Mouse (Mus musculus): ENCODE measurements around the gene Fgd3. TPM values are rescaled to one million over a fixed set of nuclear protein-coding genes. Genes with fewer than 3 reads are reported as not detected.
A peak's percentile ranks its signal among the peaks of the same experiment; 100 is the strongest.

The Fgd3 gene
- polyA plus RNA-seq, 1 experiment from 2014 or later, result 1.1 TPM

DNA sequence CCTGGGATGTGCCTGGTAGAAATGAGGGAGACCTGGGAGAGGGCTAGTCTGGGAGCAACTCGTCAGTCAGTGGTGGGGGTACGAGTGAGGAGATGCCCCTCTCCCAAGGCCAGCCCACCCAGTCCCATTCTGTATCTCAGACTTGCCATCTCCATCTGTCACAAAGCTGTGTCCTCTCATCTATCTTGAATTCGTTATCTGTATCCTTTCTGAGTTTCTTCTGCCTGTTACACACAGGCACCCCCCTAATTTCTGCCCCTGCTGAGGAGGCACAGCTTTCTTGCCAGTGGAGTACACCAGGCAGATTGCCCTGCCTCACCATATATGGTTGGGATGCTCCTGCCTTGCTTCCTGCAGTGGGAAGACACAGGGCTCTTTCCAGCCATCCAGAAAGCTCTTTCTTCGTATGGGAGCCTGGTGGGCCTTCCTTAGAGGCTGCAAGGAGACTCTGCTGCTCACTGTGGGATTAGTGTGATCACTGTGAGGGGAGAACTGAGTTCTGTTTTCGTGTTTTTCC, 33.9 kb upstream of the Fgd3 start:
- H3K9ac ChIP-seq (replicated peaks), result no peak overlapping the region
- peaks cover 22% of the 10 kb centered on the region for H3K4me1 ChIP-seq
- no peak overlapping the region for H3K4me3 ChIP-seq
- H3K27me3 ChIP-seq, result no peaks in the 10 kb centered on the region
- H3K36me3 ChIP-seq, result no peaks in the 10 kb centered on the region; the same call in 1 of the 2 replicates
- H3K4me2 ChIP-seq (replicated peaks), result no peak overlapping the region
- WGBS, result 77% methylated on average over 5 of the region's 5 CpGs
- no peaks in the 10 kb centered on the region for H3K9me3 ChIP-seq
- H3K27ac ChIP-seq (replicated peaks), result no peak overlapping the region; the same call in 1 of the 2 replicates
- no peak for ATAC-seq (ENCODE audit: low FRiP score, low read depth)

- peaks cover 26% of the 10 kb centered on the region for H3K4me1 ChIP-seq
- H3K4me3 ChIP-seq, result no peak overlapping the region
- no peak overlapping the region for H3K27ac ChIP-seq (replicated peaks)
- no peaks in the 10 kb centered on the region for H3K27me3 ChIP-seq
- no peak overlapping the region for H3K9ac ChIP-seq (replicated peaks)
- ATAC-seq (ENCODE audit: low FRiP score, low read depth), result no peak; the same call in 1 of the 2 replicates
- no peaks in the 10 kb centered on the region; the same call in 1 of the 2 replicates for H3K36me3 ChIP-seq
- H3K9me3 ChIP-seq, result no peaks in the 10 kb centered on the region
- H3K4me2 ChIP-seq (replicated peaks), result no peak overlapping the region
Observed at GRCm38 (mm10) chr13:49353422-49353821, 33.3 kb upstream of the Fgd3 start.

DNA sequence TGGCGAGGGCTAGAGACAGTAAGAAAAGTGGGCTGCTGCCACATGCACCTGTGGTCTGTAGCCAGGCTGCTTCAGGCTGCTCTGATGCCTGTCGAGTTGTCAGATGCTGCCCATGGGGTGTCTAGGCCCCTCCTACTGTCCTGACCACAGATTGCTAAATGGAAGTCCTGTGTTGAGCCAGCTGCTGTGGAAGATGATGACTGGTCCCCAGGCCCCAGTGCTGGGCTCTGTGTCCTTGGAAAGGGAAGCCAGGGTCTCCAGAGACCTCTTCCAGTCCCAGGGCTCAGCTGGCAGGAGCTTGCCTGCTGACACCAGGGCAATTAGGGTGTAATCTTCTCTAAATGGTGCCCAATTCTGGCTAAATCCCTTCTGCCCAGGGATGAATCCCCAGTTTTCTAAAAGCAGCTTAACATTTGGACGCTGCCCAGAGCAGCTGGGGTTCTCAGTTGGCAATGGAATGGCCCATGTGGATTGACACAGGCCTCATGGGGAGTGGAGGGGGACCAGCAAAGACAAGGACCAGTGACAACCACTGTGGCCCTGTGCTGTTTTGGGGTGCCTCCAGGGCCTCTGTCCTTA, 32.6 kb upstream of the Fgd3 start:
- peak; percentile 78 for ATAC-seq (ENCODE audit: low FRiP score, low read depth)
- Histone ChIP-seq H3K27ac (replicated peaks) (peak overlapping the region; percentile 60), H3K4me2 (replicated peaks) (no peak overlapping the region), H3K9ac (replicated peaks) (no peak overlapping the region), H3K4me1 (peaks cover 26% of the 10 kb centered on the region), H3K36me3 (no peaks in the 10 kb centered on the region; the same call in 1 of the 2 replicates), H3K9me3 (no peaks in the 10 kb centered on the region), H3K27me3 (no peaks in the 10 kb centered on the region), H3K4me3 (no peak overlapping the region)
- 42% methylated on average over 3 of the region's 3 CpGs for WGBS

DNA sequence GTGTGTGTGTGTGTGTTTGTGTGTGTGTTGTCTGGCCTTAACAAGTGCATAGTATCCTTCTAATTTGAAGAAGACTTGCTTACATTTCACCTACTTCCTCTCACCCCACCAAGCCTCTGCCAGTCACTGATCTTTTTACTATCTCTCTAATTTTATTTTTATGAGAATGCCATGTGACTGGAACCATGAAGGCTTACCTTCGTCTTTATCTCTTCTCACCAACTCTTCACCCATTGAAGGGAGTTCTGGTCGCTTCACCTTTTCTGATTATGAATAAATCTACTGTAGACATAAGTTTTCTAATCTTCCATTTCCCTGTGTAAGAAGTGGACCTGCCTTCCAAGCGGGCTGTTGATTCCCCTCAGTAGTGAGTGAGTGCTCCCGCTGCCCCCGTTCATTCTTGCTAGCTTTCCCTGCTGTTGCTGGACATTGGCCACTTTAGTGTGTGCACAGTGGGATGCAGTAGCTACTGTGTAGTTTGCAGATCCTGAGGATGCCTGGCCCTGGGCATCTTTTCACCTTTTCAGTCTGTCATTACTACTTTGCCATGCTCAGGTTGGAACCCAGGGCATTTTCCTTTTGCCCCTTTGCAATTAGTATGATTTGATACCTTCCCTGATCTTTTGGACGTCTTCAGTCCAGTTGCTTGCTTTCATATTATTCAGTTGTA, 29.9 kb upstream of the Fgd3 start:
- Histone ChIP-seq H3K27me3 (no peaks in the 10 kb centered on the region), H3K36me3 (no peaks in the 10 kb centered on the region), H3K4me2 (replicated peaks) (no peak overlapping the region), H3K9me3 (no peaks in the 10 kb centered on the region), H3K9ac (replicated peaks) (no peak overlapping the region), H3K4me1 (peaks cover 31% of the 10 kb centered on the region), H3K27ac (replicated peaks) (no peak overlapping the region), H3K4me3 (no peak overlapping the region)
- WGBS, result 93% methylated on average over 6 of the region's 6 CpGs
- no peak for ATAC-seq (ENCODE audit: low FRiP score, low read depth)

GRCm38 (mm10) chr13:49349335-49349734, 29.2 kb upstream of the Fgd3 start:
- peaks cover 37% of the 10 kb centered on the region for H3K4me1 ChIP-seq
- 92% methylated on average over 4 of the region's 4 CpGs for WGBS
- ATAC-seq (ENCODE audit: low FRiP score, low read depth), result no peak
- H3K4me3 ChIP-seq, result no peak overlapping the region
- H3K36me3 ChIP-seq, result no peaks in the 10 kb centered on the region
- no peak overlapping the region for H3K4me2 ChIP-seq (replicated peaks)
- no peaks in the 10 kb centered on the region for H3K9me3 ChIP-seq
- no peak overlapping the region for H3K27ac ChIP-seq (replicated peaks)
- H3K27me3 ChIP-seq, result no peaks in the 10 kb centered on the region
- no peak overlapping the region for H3K9ac ChIP-seq (replicated peaks)

- ATAC-seq (ENCODE audit: low FRiP score, low read depth), result no peak
- WGBS, result 91% methylated on average over 2 of the region's 2 CpGs
- no peak overlapping the region for H3K4me3 ChIP-seq
- H3K27ac ChIP-seq (replicated peaks), result no peak overlapping the region
- H3K27me3 ChIP-seq, result no peaks in the 10 kb centered on the region
- no peaks in the 10 kb centered on the region for H3K9me3 ChIP-seq
- no peaks in the 10 kb centered on the region for H3K36me3 ChIP-seq
- no peak overlapping the region for H3K4me2 ChIP-seq (replicated peaks)
- peaks cover 45% of the 10 kb centered on the region for H3K4me1 ChIP-seq
- H3K9ac ChIP-seq (replicated peaks), result no peak overlapping the region
Observed at GRCm38 (mm10) chr13:49348522-49348921, 28.4 kb upstream of the Fgd3 start.

DNA sequence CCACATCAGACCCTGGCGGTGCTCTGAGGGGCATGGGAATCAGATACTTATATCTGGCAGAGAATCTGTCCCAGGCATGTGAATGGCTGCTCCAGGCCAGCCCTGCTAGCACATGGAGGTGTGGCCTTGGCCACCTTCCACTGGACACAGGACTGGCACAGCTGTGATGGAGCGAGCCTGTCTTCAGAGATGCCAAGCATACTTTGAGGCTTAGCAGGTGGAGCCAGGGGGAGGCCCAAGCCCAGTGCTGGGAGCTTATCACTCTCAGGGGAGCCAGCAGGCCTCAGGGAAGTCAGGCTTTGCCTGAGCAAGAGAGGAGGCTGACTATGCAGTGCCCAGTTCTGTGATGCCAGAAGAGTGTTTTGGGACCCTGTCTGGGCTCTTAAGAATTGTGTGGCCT, 25.4 kb upstream of the Fgd3 start:
- Histone ChIP-seq H3K27me3 (no peaks in the 10 kb centered on the region), H3K4me2 (replicated peaks) (no peak overlapping the region), H3K4me3 (no peak overlapping the region), H3K9ac (replicated peaks) (no peak overlapping the region), H3K9me3 (no peaks in the 10 kb centered on the region), H3K4me1 (peaks cover 49% of the 10 kb centered on the region), H3K36me3 (no peaks in the 10 kb centered on the region), H3K27ac (replicated peaks) (no peak overlapping the region)
- WGBS, result 90% methylated on average over 2 of the region's 2 CpGs
- no peak for ATAC-seq (ENCODE audit: low FRiP score, low read depth)

DNA sequence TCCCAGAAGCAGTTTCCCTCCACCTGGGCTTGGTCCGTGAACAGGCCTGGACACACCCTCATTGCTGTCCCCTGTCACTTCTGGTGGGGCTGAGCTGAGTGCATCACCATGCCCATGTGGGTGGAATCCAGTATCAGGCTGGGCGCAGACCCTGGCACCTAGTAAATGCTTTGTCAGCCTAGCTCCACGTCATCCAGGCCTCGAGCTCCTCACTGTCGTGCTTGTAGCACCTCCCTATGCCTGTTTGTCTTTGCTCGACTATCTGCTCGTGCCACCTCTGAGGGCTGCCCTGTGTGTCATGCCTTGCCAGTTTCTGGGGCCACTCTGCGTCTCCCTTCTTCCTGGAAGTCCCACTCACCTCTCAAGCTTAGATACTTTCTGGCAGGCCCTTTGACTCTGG, 24.5 kb upstream of the Fgd3 start:
- Histone ChIP-seq H3K9me3 (no peaks in the 10 kb centered on the region), H3K27ac (replicated peaks) (no peak overlapping the region), H3K27me3 (no peaks in the 10 kb centered on the region), H3K36me3 (no peaks in the 10 kb centered on the region), H3K4me1 (peaks cover 54% of the 10 kb centered on the region), H3K4me3 (no peak overlapping the region), H3K9ac (replicated peaks) (no peak overlapping the region), H3K4me2 (replicated peaks) (no peak overlapping the region)
- 96% methylated on average over 8 of the region's 8 CpGs for WGBS
- no peak for ATAC-seq (ENCODE audit: low FRiP score, low read depth)

- Histone ChIP-seq H3K4me3 (peak overlapping the region; percentile 73), H3K9ac (replicated peaks) (peak overlapping the region; percentile 79), H3K27ac (replicated peaks) (no peak overlapping the region), H3K4me1 (peaks cover 47% of the 10 kb centered on the region), H3K27me3 (no peaks in the 10 kb centered on the region), H3K9me3 (no peaks in the 10 kb centered on the region), H3K4me2 (replicated peaks) (peak overlapping the region; percentile 79), H3K36me3 (no peaks in the 10 kb centered on the region)
- ATAC-seq (ENCODE audit: low FRiP score, low read depth), result no peak
Observed at GRCm38 (mm10) chr13:49342723-49343100, 22.6 kb upstream of the Fgd3 start.

GRCm38 (mm10) chr13:49341831-49342722, 22.0 kb upstream of the Fgd3 start:
- Histone ChIP-seq H3K9me3 (no peaks in the 10 kb centered on the region), H3K36me3 (no peaks in the 10 kb centered on the region), H3K9ac (replicated peaks) (peak overlapping the region; percentile 79), H3K27ac (replicated peaks) (peak overlapping the region; percentile 50; the same call in 1 of the 2 replicates), H3K4me2 (replicated peaks) (peak overlapping the region; percentile 79), H3K27me3 (no peaks in the 10 kb centered on the region), H3K4me3 (peak overlapping the region; percentile 73), H3K4me1 (peaks cover 47% of the 10 kb centered on the region)
- 12% methylated on average over 25 of the region's 25 CpGs for WGBS
- ATAC-seq (ENCODE audit: low FRiP score, low read depth), result no peak

DNA sequence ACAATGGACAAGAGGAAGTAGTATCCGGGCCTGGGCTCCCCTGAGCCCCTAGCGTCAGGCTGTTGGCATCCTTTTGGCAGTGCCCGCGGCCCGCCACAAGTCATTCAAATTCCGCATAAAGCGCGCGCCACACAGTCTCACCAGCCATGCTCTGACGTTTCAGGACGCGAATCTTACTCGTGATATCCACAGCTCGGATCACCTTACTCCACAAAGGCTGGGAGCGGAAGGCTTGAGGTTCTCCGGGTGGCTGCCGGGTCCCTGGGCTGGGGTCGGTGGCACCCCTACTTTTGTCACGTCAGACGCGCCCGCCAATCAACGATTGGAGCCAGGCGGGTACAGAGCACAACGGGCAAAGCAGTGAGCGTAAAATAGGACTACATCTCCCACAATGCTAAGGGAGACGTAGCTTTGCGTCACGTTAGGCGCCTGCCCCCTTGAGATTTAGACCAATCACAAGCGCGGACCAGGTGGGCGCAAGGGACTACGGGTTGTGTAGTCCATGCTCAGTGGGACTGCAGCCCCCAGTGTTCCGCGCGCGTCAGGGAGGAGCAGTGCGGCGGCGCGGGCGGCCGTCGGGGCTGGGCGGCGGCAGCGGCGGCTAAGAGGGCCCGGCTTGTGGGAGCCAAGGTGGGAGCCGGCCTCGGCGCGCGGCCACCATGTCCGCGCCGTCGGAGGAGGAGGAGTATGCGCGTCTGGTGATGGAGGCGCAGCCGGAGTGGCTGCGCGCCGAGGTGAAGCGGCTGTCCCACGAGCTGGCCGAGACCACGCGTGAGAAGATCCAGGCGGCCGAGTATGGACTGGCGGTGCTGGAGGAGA, 21.1 kb upstream of the Fgd3 start, which contains the start of gene Bicd2:
Gene Bicd2 (plus strand): TSS at position 574 of the 819 bp plus-strand sequence.
- peak within 1 kb of the TSS; percentile 73 for H3K4me3 ChIP-seq
- peaks cover 47% of the 10 kb centered on the region for H3K4me1 ChIP-seq
- H3K4me2 ChIP-seq (replicated peaks), result peak within 1 kb of the TSS; percentile 79
- WGBS, result under 1% methylated on average over 69 of the region's 74 CpGs
- H3K9me3 ChIP-seq, result no peaks in the 10 kb centered on the region
- H3K27me3 ChIP-seq, result no peaks in the 10 kb centered on the region
- no peaks in the 10 kb centered on the region for H3K36me3 ChIP-seq
- peak within 1 kb of the TSS; percentile 79 for H3K9ac ChIP-seq (replicated peaks)
- peak; percentile 99 for ATAC-seq (ENCODE audit: low FRiP score, low read depth)
- peak within 1 kb of the TSS; percentile 76 for H3K27ac ChIP-seq (replicated peaks)
